Comparison of ENCODE assay signal across 11 mouse cellular contexts in the genomic region with DNA sequence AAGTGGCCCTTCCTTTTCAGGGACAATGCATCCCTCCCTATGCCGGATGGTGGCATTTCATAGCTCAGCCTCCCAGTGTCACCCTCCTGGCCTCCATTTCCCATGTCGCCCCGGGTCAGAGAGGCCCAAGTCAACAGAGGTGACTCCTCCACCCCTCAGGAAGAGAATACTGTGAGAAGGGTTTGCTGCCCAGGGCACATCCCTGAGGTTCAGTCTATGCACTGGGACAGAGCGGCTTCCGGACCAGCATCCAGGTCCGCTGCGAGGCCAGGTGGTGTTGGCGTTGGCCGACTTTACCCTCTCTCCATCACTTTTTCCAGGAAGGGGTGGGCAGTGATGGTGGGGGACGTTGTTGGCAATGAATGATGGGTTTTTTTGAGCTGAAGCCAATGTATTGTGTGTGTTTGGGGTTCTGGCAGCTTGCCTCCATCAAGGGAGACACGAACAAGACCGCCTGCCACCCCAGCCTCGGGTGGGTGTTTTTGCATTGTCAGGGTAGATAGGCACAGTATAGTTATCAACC. TPM values are rescaled to one million over a fixed set of nuclear protein-coding genes. Genes with fewer than 3 reads are reported as not detected.
DNase-seq lines count a peak whose midpoint lies in the region; ATAC-seq lines count a peak whose summit lies in the region.
"Had no signal": no experiment of that assay in that cellular context is flagged by ENCODE, and none has a peak within 500 bp of the region (broad histone marks: within the 10 kb centered on the region; RNA-seq: fewer than 3 reads in every experiment).

No protein-coding gene starts in this region.

- H3K4me1 ChIP-seq in lung, embryonic 16.5 days (replicated peaks; ENCODE audit: control insufficient read depth, insufficient read depth, low read length) = 0 out of 2 replicates have a peak, but pooled peaks cover 6% of the 10 kb centered on the region
- H3K4me1 ChIP-seq in heart, embryonic 15.5 days (replicated peaks) = 0 out of 2 replicates have a peak, but pooled peaks cover 3% of the 10 kb centered on the region
- H3K4me1 ChIP-seq in kidney, embryonic 14.5 days (ENCODE audit: control insufficient read depth, insufficient read depth, low read length) = no peaks in the 10 kb centered on the region

- no peak for DNase-seq in lung, postnatal 14 days
- peak; percentile 38 to 50 for DNase-seq in lung, postnatal 4 days
- no peak for DNase-seq in left cerebral cortex, adult 18-20 months (ENCODE audit: low spot score in 2 of 2)
- DNase-seq: cerebellum, adult 18-20 months; liver, embryonic 13.5 days; midbrain, embryonic 14.5 days had no signal

- H3K4me3 ChIP-seq in lung, embryonic 16.5 days (ENCODE audit: low read length) = no peak overlapping the region
- H3K4me3 ChIP-seq in heart, embryonic 15.5 days = no peak overlapping the region
- no peak overlapping the region for H3K4me3 ChIP-seq in kidney, embryonic 14.5 days (ENCODE audit: low read length)
- H3K4me3 ChIP-seq: liver, embryonic 13.5 days had no signal

- peak overlapping the region; percentile 17; the same call in 1 of the 2 replicates for H3K27ac ChIP-seq in lung, embryonic 16.5 days (ENCODE audit: low read length)
- peak overlapping the region; percentile 46 for H3K27ac ChIP-seq in heart, embryonic 15.5 days
- peak overlapping the region; percentile 2; the same call in 1 of the 2 replicates for H3K27ac ChIP-seq in kidney, embryonic 14.5 days (ENCODE audit: low read depth, low read length)
- H3K27ac ChIP-seq: liver, embryonic 13.5 days had no signal

- no peak overlapping the region for H3K4me2 ChIP-seq in lung, embryonic 16.5 days (ENCODE audit: low read depth, low read length)
- H3K4me2 ChIP-seq in heart, embryonic 15.5 days = no peak overlapping the region
- no peak overlapping the region for H3K4me2 ChIP-seq in kidney, embryonic 14.5 days (replicated peaks; ENCODE audit: low read depth, low read length)
- H3K4me2 ChIP-seq: liver, embryonic 13.5 days had no signal

- ATAC-seq in lung, embryonic 16.5 days (ENCODE audit: low read depth) = peak; percentile 39
- ATAC-seq in heart, embryonic 15.5 days (replicated peaks; ENCODE audit: insufficient number of reproducible peaks, insufficient read depth, low FRiP score, low read depth) = peak; percentile 65
- no peak for ATAC-seq in kidney, embryonic 14.5 days (ENCODE audit: low FRiP score, low TSS enrichment)
- ATAC-seq in CD4-positive, CD25-positive, alpha-beta regulatory T cell, adult 4 months = no peak
- ATAC-seq: hindbrain, embryonic 16.5 days had no signal

- peaks cover 5% of the 10 kb centered on the region; the same call in 1 of the 2 replicates for H3K9me3 ChIP-seq in lung, embryonic 16.5 days (ENCODE audit: control insufficient read depth, low read length)
- no peaks in the 10 kb centered on the region for H3K9me3 ChIP-seq in heart, embryonic 15.5 days (replicated peaks)
- H3K9me3 ChIP-seq in kidney, embryonic 14.5 days (ENCODE audit: control insufficient read depth, low read length) = no peaks in the 10 kb centered on the region
- H3K9me3 ChIP-seq: liver, embryonic 13.5 days had no signal

- 69% methylated on average over 13 of the region's 13 CpGs for WGBS in lung, embryonic 16.5 days
- WGBS in heart, embryonic 15.5 days = 69% methylated on average over 13 of the region's 13 CpGs
- 71% methylated on average over 13 of the region's 13 CpGs for WGBS in kidney, embryonic 14.5 days

- H3K9ac ChIP-seq in lung, embryonic 16.5 days (ENCODE audit: low read length) = no peak overlapping the region
- H3K9ac ChIP-seq in heart, embryonic 15.5 days = no peak overlapping the region
- H3K9ac ChIP-seq in kidney, embryonic 14.5 days (ENCODE audit: low read depth, low read length) = no peak overlapping the region
- H3K9ac ChIP-seq: liver, embryonic 13.5 days had no signal

- H3K27me3 ChIP-seq in lung, embryonic 16.5 days (ENCODE audit: control insufficient read depth, insufficient read depth, low read depth, low read length) = no peaks in the 10 kb centered on the region
- H3K27me3 ChIP-seq in heart, embryonic 15.5 days = no peaks in the 10 kb centered on the region
- no peaks in the 10 kb centered on the region for H3K27me3 ChIP-seq in kidney, embryonic 14.5 days (ENCODE audit: control insufficient read depth, insufficient read depth, low read length)
- H3K27me3 ChIP-seq: liver, embryonic 13.5 days had no signal

- H3K36me3 ChIP-seq in lung, embryonic 16.5 days (ENCODE audit: control insufficient read depth, insufficient read depth, low read length) = no peaks in the 10 kb centered on the region
- H3K36me3 ChIP-seq in heart, embryonic 15.5 days = no peaks in the 10 kb centered on the region
- no peaks in the 10 kb centered on the region for H3K36me3 ChIP-seq in kidney, embryonic 14.5 days (ENCODE audit: control insufficient read depth, insufficient read depth, low read length)
- H3K36me3 ChIP-seq: liver, embryonic 13.5 days had no signal

RNA-seq across cellular contexts. Expression of a gene that starts 34.4 kb away (rescaled TPM):
- polyA plus RNA-seq in lung, embryonic 16.5 days (2015; fragmentation: Nextera tagmentation; extraction: Ambion mirVana) = 194 and 210 TPM in 2 replicates
- 328 and 364 TPM in 2 replicates for polyA plus RNA-seq in heart, embryonic 15.5 days (2015; fragmentation: Nextera tagmentation; extraction: Ambion mirVana)
- polyA plus RNA-seq in kidney, embryonic 14.5 days (2014; fragmentation: Nextera tagmentation; extraction: Ambion mirVana) = 146 and 179 TPM in 2 replicates
- 10 to 100 TPM; 58.3 to 64.0 TPM for total RNA-seq in left cerebral cortex, adult 18-20 months (2021)
- 100 to 1,000 TPM; 241 to 284 TPM for polyA plus RNA-seq in CD4-positive, CD25-positive, alpha-beta regulatory T cell, adult 4 months (2017; shearing (Covaris generic))

Comparison
In these comparisons a context has a peak if more than half of its experiments do, and no peak if none do; other contexts are left out.
1. DNase-seq: peak in lung, postnatal 4 days (2 of 2); none in lung, postnatal 14 days (single experiment) and left cerebral cortex, adult 18-20 months (0 of 2).
2. ATAC-seq: peak in lung, embryonic 16.5 days (single experiment) and heart, embryonic 15.5 days (single experiment); none in kidney, embryonic 14.5 days (single experiment) and CD4-positive, CD25-positive, alpha-beta regulatory T cell, adult 4 months (single experiment).
3. Peak in every context shown above with its lines, with median percentiles within 50 percentile points of each other: H3K27ac ChIP-seq.